Mouse (Mus musculus): Measurements from ENCODE around the gene Pmm2. TPM values are rescaled to one million over a fixed set of nuclear protein-coding genes. Genes with fewer than 3 reads are reported as not detected.

Gene Pmm2
- 49.6 and 51.0 TPM in 2 replicates for polyA plus RNA-seq (2016; fragmentation: Nextera tagmentation; extraction: Ambion mirVana)

GRCm38 (mm10) chr16:8637217-8638051 is at the start of gene Pmm2, which contains the start of gene Tmem186:
Gene Pmm2 (plus strand): TSS chr16:8637674.
Gene Tmem186 (minus strand): TSS chr16:8637712.
- H3K4me1 ChIP-seq = peaks cover 26% of the 10 kb centered on the region
- peak within 1 kb of the TSS; percentile 86 for H3K27ac ChIP-seq
- peak within 1 kb of the TSS; percentile 85 for H3K9ac ChIP-seq
- peaks cover 22% of the 10 kb centered on the region for H3K36me3 ChIP-seq
- WGBS = under 1% methylated on average over 59 of the region's 59 CpGs
- H3K27me3 ChIP-seq = no peaks in the 10 kb centered on the region
- peak within 1 kb of the TSS; percentile 85 for H3K4me2 ChIP-seq (replicated peaks)
- no peaks in the 10 kb centered on the region for H3K9me3 ChIP-seq (replicated peaks)
- ATAC-seq (ENCODE audit: low FRiP score) = peak; percentile 92
- peak within 1 kb of the TSS; percentile 82 for H3K4me3 ChIP-seq

DNA sequence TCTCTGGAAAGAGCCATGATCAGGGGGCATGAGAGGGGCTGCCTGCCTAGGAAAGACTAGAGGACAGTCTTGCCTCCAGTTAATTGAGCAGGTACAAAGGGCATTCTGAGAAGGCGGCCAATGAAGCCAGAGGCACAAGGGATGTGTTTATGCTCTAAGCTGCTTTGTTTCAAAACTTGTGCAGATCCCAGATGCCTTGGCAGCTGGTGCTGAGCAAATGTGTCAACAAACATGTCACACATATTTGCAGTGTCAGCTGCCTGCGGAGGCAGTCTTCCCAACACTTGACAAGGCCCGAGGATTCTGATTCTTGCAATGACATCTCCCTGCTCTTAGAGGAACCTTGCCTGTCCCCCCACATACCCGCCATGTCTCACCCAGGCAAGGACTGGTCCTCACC is 42.1 kb upstream of the Pmm2 start:
- no peaks in the 10 kb centered on the region for H3K27me3 ChIP-seq
- no peaks in the 10 kb centered on the region for H3K9me3 ChIP-seq (replicated peaks)
- H3K36me3 ChIP-seq = 0 out of 2 replicates have a peak, but pooled peaks cover 3% of the 10 kb centered on the region
- H3K9ac ChIP-seq = no peak overlapping the region
- H3K4me2 ChIP-seq (replicated peaks) = no peak overlapping the region
- ATAC-seq (ENCODE audit: low FRiP score) = no peak
- H3K4me1 ChIP-seq = 0 out of 2 replicates have a peak, but pooled peaks cover 2% of the 10 kb centered on the region
- no peak overlapping the region for H3K4me3 ChIP-seq
- 71% methylated on average over 4 of the region's 4 CpGs for WGBS
- no peak overlapping the region for H3K27ac ChIP-seq

- WGBS = 52% methylated on average over 4 of the region's 4 CpGs
- H3K9ac ChIP-seq = no peak overlapping the region
- ATAC-seq (ENCODE audit: low FRiP score) = no peak
- H3K4me2 ChIP-seq (replicated peaks) = no peak overlapping the region
- no peak overlapping the region for H3K4me3 ChIP-seq
- H3K27me3 ChIP-seq = no peaks in the 10 kb centered on the region
- H3K36me3 ChIP-seq = peaks cover 8% of the 10 kb centered on the region; the same call in 1 of the 2 replicates
- no peak overlapping the region for H3K27ac ChIP-seq
- H3K9me3 ChIP-seq (replicated peaks) = no peaks in the 10 kb centered on the region
- 0 out of 2 replicates have a peak, but pooled peaks cover 2% of the 10 kb centered on the region for H3K4me1 ChIP-seq
These were observed 41.1 kb upstream of the Pmm2 start for GRCm38 (mm10) chr16:8596336-8596735.

DNA sequence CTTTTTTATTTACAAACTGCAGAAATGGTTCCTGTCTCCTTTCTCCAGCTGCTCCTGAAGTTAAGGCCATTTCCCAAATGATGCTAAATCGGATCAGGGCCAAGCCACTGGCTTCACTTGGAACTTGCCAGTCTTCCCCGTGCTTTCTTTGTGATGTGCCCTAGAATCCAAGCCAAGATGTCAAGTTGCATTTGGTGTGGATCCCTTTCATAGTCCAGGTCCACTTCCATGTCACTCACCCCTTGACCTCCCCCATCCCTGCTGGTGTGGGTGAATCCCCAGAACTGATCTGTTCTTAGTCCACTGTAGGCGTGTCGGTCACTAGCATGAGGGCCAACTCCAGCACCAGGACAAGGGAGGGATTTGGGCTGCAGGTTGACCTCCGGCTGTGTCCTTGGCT is 40.0 kb upstream of the Pmm2 start:
- ATAC-seq (ENCODE audit: low FRiP score) = no peak
- 0 out of 2 replicates have a peak, but pooled peaks cover 2% of the 10 kb centered on the region for H3K4me1 ChIP-seq
- no peak overlapping the region for H3K27ac ChIP-seq
- no peak overlapping the region for H3K4me2 ChIP-seq (replicated peaks)
- H3K36me3 ChIP-seq = peaks cover 13% of the 10 kb centered on the region
- 88% methylated on average over 5 of the region's 5 CpGs for WGBS
- H3K4me3 ChIP-seq = no peak overlapping the region
- H3K27me3 ChIP-seq = no peaks in the 10 kb centered on the region
- no peak overlapping the region for H3K9ac ChIP-seq
- no peaks in the 10 kb centered on the region for H3K9me3 ChIP-seq (replicated peaks)

GRCm38 (mm10) chr16:8603789-8604188 is 33.7 kb upstream of the Pmm2 start:
- Histone ChIP-seq H3K4me1 (no peaks in the 10 kb centered on the region), H3K36me3 (peaks cover 25% of the 10 kb centered on the region), H3K9me3 (replicated peaks) (no peaks in the 10 kb centered on the region), H3K27me3 (no peaks in the 10 kb centered on the region), H3K27ac (no peak overlapping the region), H3K4me2 (replicated peaks) (no peak overlapping the region), H3K4me3 (no peak overlapping the region), H3K9ac (no peak overlapping the region)
- ATAC-seq (ENCODE audit: low FRiP score) = no peak
- 75% methylated on average over 3 of the region's 3 CpGs for WGBS

- Histone ChIP-seq H3K9me3 (replicated peaks) (no peaks in the 10 kb centered on the region), H3K4me1 (no peaks in the 10 kb centered on the region), H3K4me3 (no peak overlapping the region), H3K36me3 (peaks cover 32% of the 10 kb centered on the region), H3K9ac (no peak overlapping the region), H3K27me3 (peaks cover 11% of the 10 kb centered on the region), H3K4me2 (replicated peaks) (no peak overlapping the region), H3K27ac (no peak overlapping the region)
- ATAC-seq (ENCODE audit: low FRiP score) = no peak
- 78% methylated on average over 3 of the region's 3 CpGs for WGBS
These were observed 27.1 kb upstream of the Pmm2 start for GRCm38 (mm10) chr16:8610397-8610796.

- H3K4me3 ChIP-seq = no peak overlapping the region
- ATAC-seq (ENCODE audit: low FRiP score) = no peak
- WGBS = 92% methylated on average over 8 of the region's 8 CpGs
- H3K36me3 ChIP-seq = peaks cover 33% of the 10 kb centered on the region
- H3K9ac ChIP-seq = no peak overlapping the region
- H3K4me2 ChIP-seq (replicated peaks) = no peak overlapping the region
- H3K27me3 ChIP-seq = peaks cover 23% of the 10 kb centered on the region
- H3K9me3 ChIP-seq (replicated peaks) = no peaks in the 10 kb centered on the region
- no peak overlapping the region for H3K27ac ChIP-seq
- no peaks in the 10 kb centered on the region for H3K4me1 ChIP-seq
These were observed 25.1 kb upstream of the Pmm2 start for GRCm38 (mm10) chr16:8612214-8613005.

- 85% methylated on average over 4 of the region's 4 CpGs for WGBS
- H3K27me3 ChIP-seq = peaks cover 27% of the 10 kb centered on the region
- peaks cover 33% of the 10 kb centered on the region for H3K36me3 ChIP-seq
- no peak overlapping the region for H3K27ac ChIP-seq
- no peak overlapping the region for H3K9ac ChIP-seq
- no peak overlapping the region for H3K4me3 ChIP-seq
- no peak overlapping the region for H3K4me2 ChIP-seq (replicated peaks)
- no peaks in the 10 kb centered on the region for H3K9me3 ChIP-seq (replicated peaks)
- no peak for ATAC-seq (ENCODE audit: low FRiP score)
- H3K4me1 ChIP-seq = no peaks in the 10 kb centered on the region
These were observed 24.4 kb upstream of the Pmm2 start for GRCm38 (mm10) chr16:8613039-8613438.

DNA sequence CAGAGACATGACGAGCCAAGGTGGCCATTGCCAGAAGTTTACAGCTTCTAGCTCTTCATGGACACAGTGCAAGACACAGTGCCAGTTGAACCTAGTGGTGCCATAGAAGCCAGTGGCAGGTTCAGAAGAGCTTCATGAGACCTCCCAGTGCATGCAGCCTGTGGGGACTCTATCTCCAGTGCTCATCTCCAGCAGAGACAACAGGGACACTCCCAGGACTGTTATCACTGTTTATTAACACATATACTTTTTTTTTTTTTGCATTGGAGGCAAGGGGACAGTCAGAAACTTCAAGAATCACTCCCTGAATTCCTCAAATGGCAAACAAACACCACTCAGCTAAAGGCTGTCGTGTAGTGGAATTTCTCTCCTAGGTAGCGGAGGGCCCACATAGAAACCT is 24.0 kb upstream of the Pmm2 start:
- 89% methylated on average over 3 of the region's 3 CpGs for WGBS
- Histone ChIP-seq H3K36me3 (peaks cover 35% of the 10 kb centered on the region), H3K9me3 (replicated peaks) (no peaks in the 10 kb centered on the region), H3K27ac (no peak overlapping the region), H3K27me3 (peaks cover 27% of the 10 kb centered on the region), H3K4me3 (no peak overlapping the region), H3K4me1 (no peaks in the 10 kb centered on the region), H3K9ac (no peak overlapping the region), H3K4me2 (replicated peaks) (no peak overlapping the region)
- no peak for ATAC-seq (ENCODE audit: low FRiP score)

GRCm38 (mm10) chr16:8619659-8620314 is 17.7 kb upstream of the Pmm2 start:
- ATAC-seq (ENCODE audit: low FRiP score) = no peak
- Histone ChIP-seq H3K4me1 (peaks cover 8% of the 10 kb centered on the region), H3K27me3 (peaks cover 41% of the 10 kb centered on the region), H3K4me2 (replicated peaks) (no peak overlapping the region), H3K36me3 (peaks cover 14% of the 10 kb centered on the region; the same call in 1 of the 2 replicates), H3K9ac (no peak overlapping the region), H3K9me3 (replicated peaks) (0 out of 2 replicates have a peak, but pooled peaks cover 6% of the 10 kb centered on the region), H3K4me3 (no peak overlapping the region), H3K27ac (no peak overlapping the region)
- WGBS = 16% methylated on average over 10 of the region's 10 CpGs

DNA sequence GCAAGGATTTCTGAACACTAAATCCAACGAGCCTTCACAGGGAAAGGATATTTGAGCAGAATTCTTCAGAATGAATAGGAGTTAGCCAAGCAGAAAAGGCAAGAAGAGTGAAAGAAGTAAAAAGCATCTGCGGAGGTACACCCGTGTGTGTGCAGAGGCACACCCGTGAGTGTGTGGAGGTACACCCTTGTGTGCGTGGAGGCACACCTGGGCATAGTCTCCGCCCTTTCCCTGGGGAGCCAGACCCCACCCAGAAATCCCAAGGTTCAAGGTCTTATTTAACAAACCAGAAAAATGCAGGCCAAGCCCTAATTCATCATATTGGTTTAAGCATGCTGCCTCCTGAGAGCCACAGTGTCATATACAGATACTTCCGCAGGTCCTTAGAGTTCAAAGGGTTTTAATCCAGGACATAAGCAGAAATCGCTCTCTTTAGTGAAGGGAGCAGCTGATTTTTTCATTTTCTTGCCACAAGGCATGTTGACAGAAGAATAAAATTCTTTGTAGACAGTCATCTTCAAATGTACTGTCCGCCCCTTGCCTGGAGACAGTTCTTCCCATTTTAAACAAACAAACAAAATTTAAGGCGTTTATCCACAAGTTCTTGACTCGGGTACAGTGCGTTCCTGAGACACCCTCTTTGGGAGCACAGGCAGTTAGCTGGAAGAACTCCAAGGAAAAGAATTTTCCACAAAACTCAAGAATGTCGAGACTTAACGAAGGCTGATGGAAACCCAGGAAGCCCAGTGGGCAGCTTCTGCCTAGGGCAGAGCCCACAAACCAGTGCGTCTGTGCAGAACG is 17.0 kb upstream of the Pmm2 start:
- 77% methylated on average over 16 of the region's 16 CpGs for WGBS
- Histone ChIP-seq H3K36me3 (peaks cover 14% of the 10 kb centered on the region; the same call in 1 of the 2 replicates), H3K27me3 (peaks cover 41% of the 10 kb centered on the region), H3K4me3 (no peak overlapping the region), H3K4me1 (peaks cover 8% of the 10 kb centered on the region), H3K9ac (no peak overlapping the region), H3K9me3 (replicated peaks) (0 out of 2 replicates have a peak, but pooled peaks cover 6% of the 10 kb centered on the region), H3K4me2 (replicated peaks) (no peak overlapping the region), H3K27ac (no peak overlapping the region)
- ATAC-seq (ENCODE audit: low FRiP score) = no peak
